Mouse (Mus musculus) heart, postnatal 0 days (tissue): ENCODE results near the gene Lamb3.

Experiments used
- CTCF ChIP-seq: IDR thresholded peaks from 2 replicates; pipeline ENCODE4 v1.5.1; 2016; ENCODE audit warnings: antibody characterized with exemption, control low read depth, low read depth
- EP300 ChIP-seq: IDR thresholded peaks from 2 replicates; pipeline ENCODE4 v1.6.1; 2016; ENCODE audit warnings: antibody characterized with exemption, low read depth

GRCm38 (mm10) chr1:193330626-193331025 lies 123.1 kb downstream of the Lamb3 start:
- no peak for TF ChIP-seq EP300
- TF ChIP-seq CTCF: no peak
